Mouse (Mus musculus) intestine, embryonic 14.5 days (tissue): Measurements from ENCODE around the gene Kif5a. TPM values are rescaled to one million over a fixed set of nuclear protein-coding genes. Genes with fewer than 3 reads are reported as not detected.
"Not testable (repeated sequence)": the region's sequence is repeated elsewhere in the genome, so short reads cannot be mapped to it uniquely, and the experiment has no call there.

Experiments used
- ATAC-seq: fragments of 200-750 bp; cut with Nextera tagmentation; replicated peaks from 2 replicates; pipeline ENCODE4 v1.8.0; 2017; ENCODE audit warnings: low read depth, moderate number of reproducible peaks, moderate TSS enrichment, moderate library complexity; ENCODE audit not compliant: low FRiP score, low TSS enrichment
- DNase-seq: peaks from one replicate; pipeline ENCODE4 v3.0.0-alpha.2; 2018; ENCODE audit warnings: low spot score
- H3K27ac ChIP-seq: fragments of 300-500 bp; sonication (generic); 2 replicates; pipeline ENCODE4 v1.5.1; 2014; ENCODE audit warnings: low read depth, mild to moderate bottlenecking, control low read depth
- H3K27me3 ChIP-seq: fragments of 300-500 bp; sonication (generic); replicated peaks from 2 replicates; pipeline ENCODE4 v1.6.1; 2014; ENCODE audit warnings: low read length, control low read depth; ENCODE audit not compliant: control insufficient read depth, insufficient read depth
- H3K36me3 ChIP-seq: fragments of 300-500 bp; sonication (generic); 2 replicates; pipeline ENCODE4 v1.6.1; 2014; ENCODE audit warnings: low read length, control low read depth; ENCODE audit not compliant: control insufficient read depth, insufficient read depth
- H3K4me1 ChIP-seq: fragments of 300-500 bp; sonication (generic); replicated peaks from 2 replicates; pipeline ENCODE4 v1.6.1; 2014; ENCODE audit warnings: low read length, control low read depth, mixed read lengths; ENCODE audit not compliant: control insufficient read depth, insufficient read depth
- H3K4me2 ChIP-seq: fragments of 300-500 bp; sonication (generic); 2 replicates; pipeline ENCODE4 v1.6.1; 2014; ENCODE audit warnings: low read length
- H3K4me3 ChIP-seq: fragments of 300-500 bp; sonication (generic); 2 replicates; pipeline ENCODE4 v1.5.1; 2014; ENCODE audit warnings: low read depth, low read length, control low read depth, mixed read lengths
- H3K9ac ChIP-seq: fragments of 300-500 bp; sonication (generic); 2 replicates; pipeline ENCODE4 v1.6.1; 2014; ENCODE audit warnings: mild to moderate bottlenecking, low read length
- H3K9me3 ChIP-seq: fragments of 300-500 bp; sonication (generic); 2 replicates; pipeline ENCODE4 v1.6.1; 2016; ENCODE audit warnings: low read length, control low read depth; ENCODE audit not compliant: control insufficient read depth
- WGBS: fragments of 180-500 bp; shearing (Covaris S2); extraction: QIAGEN DNeasy Blood & Tissue Kit; methylation state at CpG from one replicate; pipeline ENCODE4 v1.1.7; 2014; 5-methylcytosine and 5-hydroxymethylcytosine counted together
- polyA plus RNA-seq: library from polyadenylated mRNA; unstranded; fragments of >200 nt; fragmentation: Nextera tagmentation; extraction: Ambion mirVana; gene quantifications from 2 replicates; pipeline ENCODE4 v1.2.1, GENCODE M21; 2014

The Kif5a gene
- 9.2 and 10.6 TPM in 2 replicates for polyA plus RNA-seq

DNA sequence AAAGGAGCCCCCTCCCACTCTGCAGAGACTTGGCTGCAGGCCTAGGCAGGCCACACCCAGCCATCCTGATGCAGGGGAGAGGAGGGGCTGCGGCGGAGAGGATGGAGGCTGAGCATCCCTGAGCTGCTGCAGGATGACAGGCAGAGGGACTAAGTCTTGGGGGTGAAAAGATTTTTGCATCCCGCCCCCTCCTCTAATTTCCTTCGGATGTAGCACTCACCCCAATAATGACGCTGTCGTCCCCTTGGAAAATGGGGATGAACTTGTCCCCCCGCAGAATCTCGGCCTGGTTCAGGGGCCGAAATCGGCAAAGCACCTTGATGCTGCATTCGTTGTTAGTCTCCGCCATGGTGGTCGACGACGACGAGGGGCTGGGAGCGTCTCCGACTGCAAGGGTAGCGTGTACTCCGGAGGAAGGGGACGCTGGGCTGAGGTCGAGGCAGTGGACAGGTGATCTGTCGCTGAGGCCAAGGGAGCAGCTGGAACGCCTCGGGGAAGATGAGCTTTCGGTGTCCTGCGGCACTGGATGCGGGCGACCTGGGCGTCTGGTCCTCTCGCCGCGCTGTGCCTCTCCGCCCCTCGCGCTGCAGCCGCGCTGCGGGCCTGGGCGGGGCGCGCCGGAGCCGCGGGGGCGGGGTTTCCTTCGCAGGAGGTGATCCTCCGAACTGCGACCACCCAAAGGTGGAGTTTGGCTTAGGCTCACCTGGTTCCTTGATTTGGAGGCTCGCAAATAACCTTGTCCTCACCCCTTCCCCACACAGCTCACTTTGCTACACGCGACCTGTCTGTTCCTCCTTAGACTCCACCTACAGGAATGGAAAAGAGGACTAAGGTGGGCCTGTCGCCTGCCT is at the start of gene Kif5a:
Gene Kif5a (minus strand): TSS at position 801 of the 851 bp plus-strand sequence.
- peak; percentile 66 for DNase-seq
- 1% methylated on average over 46 of the region's 53 CpGs for WGBS

DNA sequence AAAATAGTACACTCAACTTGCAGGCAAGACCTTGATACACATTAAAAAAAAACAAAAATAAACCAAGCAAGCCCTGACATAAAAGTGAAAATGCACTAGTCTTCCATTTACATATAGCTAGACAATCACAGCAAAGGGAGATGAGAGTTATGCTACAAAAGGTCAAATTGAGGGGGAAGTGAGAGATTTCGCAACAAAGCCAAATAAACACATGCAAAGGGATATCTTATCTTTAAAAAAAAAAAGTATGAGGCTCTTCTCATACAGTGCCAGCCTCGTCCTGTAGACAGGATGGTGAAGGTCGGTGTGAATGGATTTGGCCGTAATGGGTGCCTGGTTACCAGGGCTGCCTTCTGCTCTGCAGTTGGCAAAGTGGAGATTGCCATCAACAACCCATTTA is 49.7 kb upstream of the Kif5a start:
- H3K4me2 ChIP-seq: no peak overlapping the region
- no peaks in the 10 kb centered on the region for H3K9me3 ChIP-seq
- H3K4me1 ChIP-seq: peaks cover 8% of the 10 kb centered on the region
- peaks cover 22% of the 10 kb centered on the region for H3K36me3 ChIP-seq
- ATAC-seq (no peak), DNase-seq (no peak)
- H3K27ac ChIP-seq: no peak overlapping the region
- H3K27me3 ChIP-seq: no peaks in the 10 kb centered on the region
- H3K4me3 ChIP-seq: no peak overlapping the region
- H3K9ac ChIP-seq: no peak overlapping the region
- WGBS: 66% methylated on average over 4 of the region's 4 CpGs

More for the DNA sequence above, at the start of gene Kif5a:
- ATAC-seq: no peak
- Histone ChIP-seq H3K9ac (peak within 1 kb of the TSS; percentile 44), H3K27me3 (peaks cover 29% of the 10 kb centered on the region), H3K4me2 (peak within 1 kb of the TSS; percentile 84), H3K4me1 (peaks cover 14% of the 10 kb centered on the region), H3K36me3 (no peaks in the 10 kb centered on the region), H3K27ac (no peak within 1 kb of the TSS), H3K4me3 (peak within 1 kb of the TSS; percentile 43), H3K9me3 (no peaks in the 10 kb centered on the region)

DNA sequence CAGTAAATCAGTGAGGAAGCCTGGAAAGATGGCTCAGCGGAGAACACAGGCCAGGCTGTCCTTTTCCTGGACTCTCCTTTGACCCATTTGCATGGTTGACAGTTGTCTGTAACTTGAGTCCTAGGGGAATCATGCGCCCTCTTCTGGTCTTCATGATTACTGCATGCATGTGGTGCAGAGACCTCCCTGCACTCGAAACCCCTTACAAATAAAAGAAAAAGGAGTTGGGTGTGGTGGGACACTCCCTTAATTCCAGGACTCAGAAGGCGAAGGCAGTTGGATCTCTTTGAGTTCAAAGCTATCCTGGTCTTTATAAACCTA is 49.2 kb upstream of the Kif5a start:
- peak overlapping the region; percentile 74 for H3K4me3 ChIP-seq
- peaks cover 8% of the 10 kb centered on the region for H3K4me1 ChIP-seq
- ATAC-seq (peak; percentile 54), DNase-seq (peak; percentile 94)
- under 1% methylated on average over 4 of the region's 4 CpGs for WGBS
- peaks cover 27% of the 10 kb centered on the region for H3K36me3 ChIP-seq
- no peaks in the 10 kb centered on the region for H3K27me3 ChIP-seq
- peak overlapping the region; percentile 91 for H3K4me2 ChIP-seq
- H3K27ac ChIP-seq: peak overlapping the region; percentile 65
- peak overlapping the region; percentile 68; the same call in 1 of the 2 replicates for H3K9ac ChIP-seq
- H3K9me3 ChIP-seq: no peaks in the 10 kb centered on the region

DNA sequence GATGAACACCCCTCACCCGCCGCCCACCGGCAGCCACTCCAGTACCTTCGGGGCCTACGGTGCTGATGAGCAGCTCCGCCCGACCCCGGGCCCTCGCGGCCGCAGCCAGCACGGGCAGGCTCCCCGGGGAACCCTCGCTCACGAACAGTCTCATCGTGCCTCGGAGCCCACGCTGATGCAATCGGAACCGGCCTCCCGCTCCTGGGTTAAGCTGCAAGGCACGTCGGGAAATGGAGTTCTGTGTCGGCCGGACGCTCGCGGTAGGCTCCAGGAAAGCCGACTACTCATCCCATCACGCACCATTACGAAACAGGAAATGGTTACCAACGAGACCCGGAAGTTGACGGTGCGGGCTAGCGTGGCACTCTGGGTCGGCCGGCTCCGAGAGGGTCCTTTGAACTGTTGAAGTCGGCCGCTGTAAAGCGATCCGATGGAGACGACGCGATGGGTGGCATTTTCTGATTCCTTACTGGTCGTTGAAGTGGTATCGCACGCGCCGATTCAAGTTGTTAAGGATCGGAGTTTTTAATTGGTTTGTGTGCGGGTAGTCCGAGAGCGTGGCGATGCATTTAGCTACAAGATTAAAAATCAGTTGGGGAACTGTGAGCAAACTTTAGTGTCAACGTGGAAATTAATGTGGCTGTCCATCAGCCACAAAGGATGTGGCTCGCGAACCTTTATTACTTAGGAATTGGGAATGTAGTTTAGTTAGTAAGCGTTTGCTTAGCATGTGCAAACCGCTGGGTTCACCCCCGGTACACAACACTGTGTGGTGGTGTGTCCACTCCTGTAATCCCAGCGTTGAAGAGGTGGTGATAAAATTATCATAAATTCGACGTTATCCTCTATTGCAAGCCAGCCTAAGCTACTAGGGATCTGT is 48.6 kb upstream of the Kif5a start, which contains the start of gene Mars:
Gene Mars (minus strand): TSS at position 311 of the 880 bp plus-strand sequence.
- Histone ChIP-seq H3K4me1 (peaks cover 8% of the 10 kb centered on the region), H3K27me3 (no peaks in the 10 kb centered on the region), H3K9ac (peak within 1 kb of the TSS; percentile 68), H3K36me3 (peaks cover 33% of the 10 kb centered on the region), H3K4me2 (peak within 1 kb of the TSS; percentile 91), H3K27ac (peak within 1 kb of the TSS; percentile 70), H3K9me3 (no peaks in the 10 kb centered on the region), H3K4me3 (peak within 1 kb of the TSS; percentile 74)
- ATAC-seq (peak; percentile 96), DNase-seq (peak; percentile 93)
- WGBS: under 1% methylated on average over 65 of the region's 65 CpGs

DNA sequence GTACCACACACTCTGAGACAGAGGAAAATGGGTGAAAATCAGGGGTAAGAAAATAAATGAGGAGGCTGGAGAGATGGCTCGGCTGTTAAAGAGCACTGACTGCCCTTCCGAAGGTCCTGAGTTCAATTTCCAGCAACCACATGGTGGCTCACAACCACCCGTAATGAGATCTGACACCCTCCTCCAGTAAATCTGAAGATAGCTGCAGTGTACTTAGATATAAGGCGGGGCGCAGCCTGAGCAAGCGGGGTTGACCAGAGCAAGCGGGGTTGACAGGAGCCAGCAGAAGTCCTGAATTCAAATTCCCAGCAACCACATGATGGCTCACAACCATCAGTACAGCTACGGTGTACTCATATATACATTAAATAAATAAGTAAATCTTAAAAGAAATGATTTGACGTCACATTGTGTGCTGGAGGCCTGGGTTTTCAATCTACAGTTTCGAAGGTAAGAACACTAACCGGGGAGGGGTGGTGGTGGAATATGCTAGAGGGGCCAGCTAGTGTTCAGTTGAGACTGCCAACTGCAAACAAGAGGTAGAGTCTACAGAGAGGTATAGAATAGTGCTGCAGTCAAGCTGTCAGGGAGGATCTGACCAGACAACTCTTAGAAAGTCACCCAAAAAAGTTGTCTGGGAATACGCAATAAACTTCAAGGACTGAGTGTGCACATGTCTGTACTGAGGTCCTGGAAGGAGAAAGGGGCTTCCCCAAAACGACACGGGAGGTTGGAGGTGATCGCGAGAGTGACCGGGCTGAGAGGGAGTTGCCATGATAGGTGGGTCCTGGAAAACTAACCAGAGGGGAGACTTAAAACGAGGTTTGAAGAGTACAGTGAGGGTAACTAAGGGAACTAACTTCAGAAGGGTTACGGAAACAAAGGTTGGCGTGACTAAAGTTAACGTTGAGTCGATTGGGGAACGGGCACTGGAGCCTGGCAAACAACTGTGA is 47.7 kb upstream of the Kif5a start:
- Histone ChIP-seq H3K27ac (peak overlapping the region; percentile 70; the same call in 1 of the 2 replicates), H3K4me2 (peak overlapping the region; percentile 86), H3K9ac (peak overlapping the region; percentile 68), H3K9me3 (no peaks in the 10 kb centered on the region), H3K27me3 (no peaks in the 10 kb centered on the region), H3K4me3 (peak overlapping the region; percentile 74), H3K4me1 (peaks cover 8% of the 10 kb centered on the region), H3K36me3 (peaks cover 42% of the 10 kb centered on the region)
- peak; percentile 53 for ATAC-seq
- 37% methylated on average over 23 of the region's 23 CpGs for WGBS
- no peak for DNase-seq

DNA sequence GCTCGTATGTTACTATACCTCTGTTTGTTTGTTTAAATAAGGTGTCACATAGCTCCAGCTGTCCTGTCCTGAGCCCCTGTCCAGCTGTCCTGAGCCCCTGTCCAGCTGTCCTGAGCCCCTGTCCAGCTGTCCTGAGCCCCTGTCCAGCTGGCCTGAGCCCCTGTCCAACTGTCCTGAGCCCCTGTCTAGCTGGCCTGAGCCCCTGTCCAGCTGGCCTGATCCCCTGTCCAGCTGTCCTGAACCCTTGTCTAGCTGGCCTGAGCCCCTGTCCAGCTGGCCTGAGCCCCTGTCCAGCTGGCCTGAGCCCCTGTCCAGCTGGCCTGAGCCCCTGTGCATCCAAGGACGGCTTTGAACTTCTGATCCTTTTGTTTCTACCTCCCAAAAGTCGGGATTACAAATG is 46.0 kb upstream of the Kif5a start:
- not testable (repeated sequence) for H3K4me3 ChIP-seq, H3K9ac ChIP-seq, H3K27ac ChIP-seq, ATAC-seq, H3K27me3 ChIP-seq, DNase-seq, H3K4me2 ChIP-seq, H3K4me1 ChIP-seq, H3K9me3 ChIP-seq
- peaks cover 59% of the 10 kb centered on the region for H3K36me3 ChIP-seq
- WGBS: 88% methylated on average over 3 of the region's 3 CpGs

DNA sequence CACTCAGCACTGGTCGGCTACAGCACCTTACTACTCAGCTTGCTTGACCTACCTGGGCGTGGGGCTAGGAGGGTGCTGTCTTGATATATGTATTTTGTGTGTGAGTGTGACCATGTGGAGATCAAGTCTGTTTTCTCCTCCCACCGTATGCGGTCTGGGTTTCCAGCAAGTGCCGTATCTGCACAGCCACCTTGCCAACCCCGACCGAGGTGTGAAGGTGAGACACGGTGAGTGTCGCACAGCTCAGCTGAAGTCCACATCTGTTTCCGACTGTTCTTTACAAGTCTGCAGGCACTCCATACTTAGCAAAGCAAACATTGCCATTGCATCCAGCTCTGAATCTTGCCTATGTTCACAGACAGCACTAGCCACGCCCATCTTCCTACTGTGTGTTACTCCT is 40.0 kb upstream of the Kif5a start:
- H3K27ac ChIP-seq: no peak overlapping the region
- DNase-seq: no peak
- no peak for ATAC-seq
- H3K4me2 ChIP-seq: no peak overlapping the region
- H3K4me3 ChIP-seq: no peak overlapping the region
- H3K4me1 ChIP-seq: no peaks in the 10 kb centered on the region
- no peaks in the 10 kb centered on the region for H3K9me3 ChIP-seq
- H3K9ac ChIP-seq: no peak overlapping the region
- peaks cover 100% of the 10 kb centered on the region for H3K36me3 ChIP-seq
- WGBS: 90% methylated on average over 11 of the region's 11 CpGs
- no peaks in the 10 kb centered on the region for H3K27me3 ChIP-seq

DNA sequence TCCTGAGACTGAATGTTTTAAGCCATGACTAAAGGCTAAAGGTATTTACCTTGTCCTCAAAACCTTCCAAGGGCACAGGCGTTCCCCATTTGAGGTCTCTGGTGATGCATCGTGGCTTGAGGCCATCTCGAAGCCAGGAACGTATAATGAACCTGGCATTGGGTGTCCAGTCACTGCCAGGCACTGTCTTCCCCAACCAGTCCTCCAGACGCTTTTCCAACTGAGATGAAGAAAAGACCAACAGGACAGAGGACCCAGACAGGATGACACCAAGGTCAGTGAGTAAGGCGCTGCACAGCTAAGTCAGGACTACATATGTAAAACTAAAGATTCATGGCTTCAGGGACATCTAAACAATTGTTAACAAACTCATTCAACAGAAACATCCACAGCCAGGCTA is 37.2 kb upstream of the Kif5a start:
- no peak overlapping the region for H3K9ac ChIP-seq
- H3K27me3 ChIP-seq: no peaks in the 10 kb centered on the region
- H3K4me3 ChIP-seq: no peak overlapping the region
- H3K36me3 ChIP-seq: peaks cover 97% of the 10 kb centered on the region
- H3K4me2 ChIP-seq: no peak overlapping the region
- WGBS: 92% methylated on average over 6 of the region's 6 CpGs
- no peak for DNase-seq
- no peaks in the 10 kb centered on the region for H3K4me1 ChIP-seq
- H3K27ac ChIP-seq: no peak overlapping the region
- no peak for ATAC-seq
- H3K9me3 ChIP-seq: no peaks in the 10 kb centered on the region
